Mouse (Mus musculus) cortical plate, adult 2 months (tissue): ENCODE results near the gene Mob1a. TPM values are rescaled to one million over a fixed set of nuclear protein-coding genes. Genes with fewer than 3 reads are reported as not detected.

Experiments
- H3K27ac ChIP-seq: fragments of 200-500 bp; 2 replicates; pipeline ENCODE4 v1.5.1; 2012; ENCODE audit warnings: low read length, control low read depth, inconsistent platforms; ENCODE audit not compliant: insufficient read depth
- H3K4me1 ChIP-seq: fragments of 200-500 bp; 2 replicates; pipeline ENCODE4 v1.6.1; 2011; ENCODE audit warnings: low read length; ENCODE audit not compliant: control insufficient read depth, insufficient read depth
- H3K4me3 ChIP-seq: fragments of 200-500 bp; 2 replicates; pipeline ENCODE4 v1.5.1; 2011; ENCODE audit warnings: mild to moderate bottlenecking, low read length, control low read depth; ENCODE audit not compliant: insufficient read depth
- CTCF ChIP-seq: fragments of 200-500 bp; IDR thresholded peaks from 2 replicates; pipeline ENCODE4 v1.5.1; 2011; ENCODE audit warnings: mild to moderate bottlenecking, control low read depth, low read length; ENCODE audit not compliant: insufficient read depth; ENCODE audit errors: extremely low read depth
- POLR2A ChIP-seq: fragments of 200-500 bp; IDR thresholded peaks from 2 replicates; pipeline ENCODE4 v1.6.1; 2011; ENCODE audit warnings: mild to moderate bottlenecking, low read length, control low read depth; ENCODE audit not compliant: insufficient read depth; ENCODE audit errors: extremely low read depth
- polyA plus RNA-seq: library from polyadenylated mRNA; depleted of rRNA; stranded (reverse); fragments of >200 nt; gene quantifications from 2 replicates; pipeline ENCODE4 v1.2.3, GENCODE M21; 2012

Gene Mob1a
- polyA plus RNA-seq, 1 experiment: 18.6 TPM

DNA sequence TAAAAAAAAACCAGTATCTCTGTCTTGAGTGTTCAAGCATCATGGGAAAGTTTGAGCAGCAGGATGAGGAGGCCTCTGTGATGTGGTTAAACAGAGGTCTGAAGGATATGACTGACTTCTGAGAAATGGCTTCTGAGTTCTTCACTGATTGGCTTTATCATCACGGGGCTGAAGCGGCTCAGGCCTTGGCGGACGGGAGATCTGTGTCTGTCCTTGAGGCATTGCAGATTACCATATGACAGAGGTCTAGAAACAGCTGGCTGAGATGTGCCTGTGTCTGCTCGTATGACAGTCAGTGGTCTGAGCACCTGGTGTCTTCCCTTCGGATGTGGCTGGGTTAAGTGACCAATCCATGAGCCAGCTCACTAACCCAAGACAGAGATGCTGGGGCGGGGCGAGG is 13.3 kb upstream of the Mob1a start:
- no peak for TF ChIP-seq POLR2A
- TF ChIP-seq CTCF: no peak
- Histone ChIP-seq H3K4me1 (no peaks in the 10 kb centered on the region), H3K4me3 (no peak overlapping the region), H3K27ac (no peak overlapping the region)

- H3K27ac ChIP-seq: no peak overlapping the region
- no peaks in the 10 kb centered on the region for H3K4me1 ChIP-seq
- no peak for TF ChIP-seq CTCF
- no peak for TF ChIP-seq POLR2A
- no peak overlapping the region for H3K4me3 ChIP-seq
Observed at GRCm38 (mm10) chr6:83315293-83315692, 10.5 kb upstream of the Mob1a start.

DNA sequence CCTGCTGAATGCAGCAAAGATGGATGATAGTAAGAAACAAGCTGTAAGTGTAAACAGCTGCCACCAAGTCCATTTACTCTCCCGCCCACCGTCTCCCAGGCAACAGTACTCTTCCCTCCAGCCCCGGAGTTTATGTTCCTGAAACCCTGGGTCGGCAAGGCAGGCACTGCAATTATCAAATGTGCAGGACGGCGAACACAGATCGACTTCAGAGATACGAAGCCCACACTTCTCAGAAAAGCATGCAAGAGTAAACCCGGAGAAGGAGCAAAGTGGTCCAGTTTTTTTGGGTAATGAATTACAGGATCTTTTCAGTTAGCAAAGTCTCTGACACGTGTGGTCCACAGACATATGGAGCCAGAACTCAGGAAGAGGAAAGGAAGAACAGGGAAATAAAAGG is 9.8 kb upstream of the Mob1a start:
- Histone ChIP-seq H3K4me3 (0 out of 2 replicates have a peak overlapping the region, but pooled peaks have one; percentile 4), H3K27ac (no peak overlapping the region), H3K4me1 (no peaks in the 10 kb centered on the region)
- TF ChIP-seq CTCF (no peak), POLR2A (no peak)

- Histone ChIP-seq H3K4me3 (peak overlapping the region; percentile 67), H3K27ac (no peak overlapping the region), H3K4me1 (no peaks in the 10 kb centered on the region)
- TF ChIP-seq CTCF: peak; percentile 37; the same call in 1 of the 2 replicates
- no peak; the same call in 1 of the 2 replicates for TF ChIP-seq POLR2A
Observed at GRCm38 (mm10) chr6:83317108-83317741, 8.6 kb upstream of the Mob1a start.

DNA sequence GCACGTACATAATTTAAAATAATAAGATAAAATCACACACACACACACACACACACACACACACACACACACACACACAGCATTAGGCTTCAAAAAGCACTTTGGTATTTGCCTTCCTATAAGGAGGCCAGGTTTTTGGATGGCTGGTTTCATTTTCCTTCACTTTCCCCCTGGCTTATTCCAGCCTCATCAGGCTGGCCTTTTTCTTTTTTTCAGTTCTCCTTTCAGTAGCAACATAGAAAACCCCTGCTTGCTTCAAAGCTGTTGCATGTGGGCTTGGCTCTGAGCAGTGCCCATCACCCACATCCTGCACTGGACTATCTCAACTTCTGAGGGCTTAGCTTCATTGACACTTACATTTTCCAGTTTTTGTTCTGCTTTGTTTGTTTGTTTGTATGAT is 3.9 kb upstream of the Mob1a start:
- Histone ChIP-seq H3K4me3 (no peak overlapping the region), H3K27ac (no peak overlapping the region), H3K4me1 (peaks cover under 1% of the 10 kb centered on the region; the same call in 1 of the 2 replicates)
- TF ChIP-seq CTCF: no peak
- TF ChIP-seq POLR2A: no peak

GRCm38 (mm10) chr6:83322794-83323193 is 3.0 kb upstream of the Mob1a start:
- Histone ChIP-seq H3K27ac (no peak overlapping the region), H3K4me1 (peaks cover 2% of the 10 kb centered on the region; the same call in 1 of the 2 replicates), H3K4me3 (no peak overlapping the region)
- no peak for TF ChIP-seq POLR2A
- no peak for TF ChIP-seq CTCF

- H3K4me1 ChIP-seq: peaks cover 2% of the 10 kb centered on the region; the same call in 1 of the 2 replicates
- no peak overlapping the region for H3K27ac ChIP-seq
- no peak for TF ChIP-seq POLR2A
- no peak for TF ChIP-seq CTCF
- H3K4me3 ChIP-seq: no peak overlapping the region
Observed at GRCm38 (mm10) chr6:83323652-83324419, 2.0 kb upstream of the Mob1a start.

DNA sequence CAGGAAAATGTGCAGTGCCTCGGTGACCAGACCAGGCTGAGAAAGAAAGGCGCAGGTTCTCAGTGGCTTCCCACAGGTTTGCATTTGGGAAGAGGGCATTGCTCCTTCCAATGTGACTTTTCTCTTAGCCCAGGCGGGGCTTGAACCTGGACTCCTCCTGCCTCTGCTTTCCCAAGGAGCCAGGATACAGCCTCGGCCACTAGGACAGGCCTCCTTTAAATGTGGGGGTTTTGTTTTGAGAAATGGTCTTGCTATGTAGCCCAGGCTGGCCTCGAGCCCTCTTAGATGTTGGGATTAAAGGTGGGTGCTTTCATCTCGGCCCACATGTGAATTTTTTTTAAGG is 549 bp downstream of the Mob1a start:
- peak overlapping the region; percentile 72; the same call in 1 of the 2 replicates for H3K27ac ChIP-seq
- peak overlapping the region; percentile 37 for H3K4me3 ChIP-seq
- no peak for TF ChIP-seq POLR2A
- no peak for TF ChIP-seq CTCF
- peaks cover 2% of the 10 kb centered on the region; the same call in 1 of the 2 replicates for H3K4me1 ChIP-seq

- Histone ChIP-seq H3K4me3 (peak overlapping the region; percentile 37), H3K27ac (no peak overlapping the region), H3K4me1 (peaks cover 2% of the 10 kb centered on the region; the same call in 1 of the 2 replicates)
- TF ChIP-seq CTCF (no peak), POLR2A (no peak)
Observed at GRCm38 (mm10) chr6:83326761-83327160, 945 bp downstream of the Mob1a start.

- no peak for TF ChIP-seq POLR2A
- H3K27ac ChIP-seq: no peak overlapping the region
- H3K4me3 ChIP-seq: no peak overlapping the region
- H3K4me1 ChIP-seq: peaks cover 2% of the 10 kb centered on the region; the same call in 1 of the 2 replicates
Observed at GRCm38 (mm10) chr6:83327591-83328190, 1.9 kb downstream of the Mob1a start.
